Mouse (Mus musculus): ENCODE measurements at regions not wholly inside any gene's neighbourhood (a gene's known extent, or its start where the extent isn't known, plus 50 kb on each side); places are given as distances from the start of the nearest gene placed in this dataset.
A peak's percentile ranks its signal among the peaks of the same experiment; 100 is the strongest.

GRCm38 (mm10) chr4:142956376-142956775 lies 256.4 kb downstream of the Prdm2 start:
- peak; percentile 37 to 41 for DNase-seq

- no peak for DNase-seq
Measured at GRCm38 (mm10) chr4:142953724-142954123, 259.1 kb downstream of the Prdm2 start.

DNA sequence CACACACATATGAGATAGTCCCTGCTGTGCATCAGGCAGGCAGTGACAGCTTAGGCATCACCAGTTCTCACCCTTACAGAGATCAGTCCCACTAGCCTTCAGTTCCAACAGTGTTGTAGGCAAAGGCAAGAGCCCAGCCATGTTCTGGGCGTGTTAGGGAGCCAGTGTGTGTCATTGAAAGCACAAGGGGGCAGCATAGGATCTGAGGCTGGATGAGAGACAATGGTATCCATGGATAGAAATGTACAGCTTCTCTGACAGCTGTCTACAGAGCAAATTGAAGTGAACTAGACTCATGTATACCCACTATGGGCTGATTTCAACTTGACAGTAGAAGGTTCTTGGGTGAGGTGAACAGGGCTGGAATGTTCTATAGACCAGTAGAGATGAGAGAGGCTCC lies 259.9 kb downstream of the Prdm2 start:
- no peak for DNase-seq

DNA sequence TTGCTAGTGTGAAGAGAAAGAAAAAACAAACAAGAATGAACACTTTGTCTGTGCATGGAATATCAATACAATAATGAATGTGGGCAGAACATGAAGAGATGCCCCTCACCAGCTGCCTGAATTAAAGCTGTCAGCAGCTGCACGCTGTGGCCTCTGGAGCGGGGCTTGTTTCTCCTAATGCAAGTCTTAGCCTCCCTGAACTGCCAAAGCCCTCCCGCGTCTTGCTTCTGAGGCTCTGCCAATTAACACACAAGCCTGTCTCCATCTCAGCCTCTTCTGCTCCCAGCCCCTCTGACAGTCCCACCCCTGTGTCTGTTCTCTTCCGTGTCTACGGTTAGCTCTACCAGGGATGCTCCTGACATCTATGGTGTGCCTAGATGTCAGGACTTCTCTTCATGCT lies 265.1 kb downstream of the Prdm2 start:
- no peak for DNase-seq

- DNase-seq, result no peak
Measured at GRCm38 (mm10) chr4:142933627-142934026, 279.2 kb downstream of the Prdm2 start.

DNA sequence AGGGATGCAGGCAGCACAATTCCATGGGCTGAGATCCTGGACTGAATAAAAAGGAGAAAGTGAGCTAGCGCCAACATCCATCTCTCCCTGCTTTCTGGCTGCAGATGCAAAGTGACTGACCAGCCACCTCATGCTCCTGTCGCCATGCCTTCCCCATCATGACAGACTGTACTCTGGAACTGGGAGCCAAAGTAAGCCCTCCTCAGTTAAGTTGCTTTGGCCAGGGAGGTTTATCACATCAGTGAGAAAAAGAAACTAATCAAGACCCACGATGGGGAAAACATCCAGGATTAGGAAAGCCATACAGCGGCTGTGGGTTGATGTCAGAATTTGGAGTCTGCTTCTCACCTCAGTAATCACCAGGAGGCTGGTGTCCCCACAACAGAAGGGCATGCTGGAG lies 283.6 kb downstream of the Prdm2 start:
- DNase-seq, result no peak

DNA sequence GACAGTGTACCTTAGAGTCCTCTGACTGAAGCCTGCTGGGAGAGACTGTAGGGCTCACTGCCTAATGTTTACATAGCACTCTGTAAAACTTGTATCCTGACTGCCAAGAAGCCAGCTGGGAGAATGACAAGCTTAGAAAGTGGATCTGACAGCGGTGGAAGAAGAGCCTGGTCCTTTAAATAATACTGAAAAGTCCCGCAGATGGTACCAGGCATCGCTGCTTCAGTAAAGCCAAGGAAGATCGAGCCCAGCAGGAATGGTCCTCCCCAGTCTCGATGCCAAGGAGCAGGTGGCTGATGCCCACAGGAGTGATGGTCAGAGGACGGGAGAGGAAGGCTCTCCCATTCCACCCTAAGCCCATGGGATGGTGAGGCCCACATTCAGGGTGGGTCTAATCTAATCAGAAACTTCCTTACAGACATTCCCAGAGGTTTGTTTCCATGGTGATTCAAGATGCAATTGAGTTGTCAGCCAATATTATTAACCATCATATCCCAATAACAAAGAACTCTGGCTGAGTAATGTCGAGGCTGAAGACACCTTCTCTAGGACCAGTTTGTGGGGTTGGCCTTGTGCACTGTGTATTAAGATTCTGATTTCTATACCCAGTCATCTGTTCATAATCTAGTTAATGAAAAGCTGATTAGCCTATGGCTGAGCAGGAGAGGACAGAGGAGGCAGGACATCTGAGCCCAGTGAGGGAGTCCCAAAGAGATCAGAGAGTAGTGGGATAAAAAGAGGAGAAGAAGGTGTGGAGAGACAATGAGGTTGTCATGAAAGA lies 285.3 kb downstream of the Prdm2 start:
- peak; percentile 39 to 40 for DNase-seq

GRCm38 (mm10) chr4:142925111-142925510 lies 287.7 kb downstream of the Prdm2 start:
- DNase-seq, result peak; percentile 79 to 81

- DNase-seq, result no peak
Measured at GRCm38 (mm10) chr4:142909355-142909947, 303.3 kb downstream of the Prdm2 start.

- no peak for DNase-seq
Measured at GRCm38 (mm10) chr4:142908782-142909181, 304.0 kb downstream of the Prdm2 start.

DNA sequence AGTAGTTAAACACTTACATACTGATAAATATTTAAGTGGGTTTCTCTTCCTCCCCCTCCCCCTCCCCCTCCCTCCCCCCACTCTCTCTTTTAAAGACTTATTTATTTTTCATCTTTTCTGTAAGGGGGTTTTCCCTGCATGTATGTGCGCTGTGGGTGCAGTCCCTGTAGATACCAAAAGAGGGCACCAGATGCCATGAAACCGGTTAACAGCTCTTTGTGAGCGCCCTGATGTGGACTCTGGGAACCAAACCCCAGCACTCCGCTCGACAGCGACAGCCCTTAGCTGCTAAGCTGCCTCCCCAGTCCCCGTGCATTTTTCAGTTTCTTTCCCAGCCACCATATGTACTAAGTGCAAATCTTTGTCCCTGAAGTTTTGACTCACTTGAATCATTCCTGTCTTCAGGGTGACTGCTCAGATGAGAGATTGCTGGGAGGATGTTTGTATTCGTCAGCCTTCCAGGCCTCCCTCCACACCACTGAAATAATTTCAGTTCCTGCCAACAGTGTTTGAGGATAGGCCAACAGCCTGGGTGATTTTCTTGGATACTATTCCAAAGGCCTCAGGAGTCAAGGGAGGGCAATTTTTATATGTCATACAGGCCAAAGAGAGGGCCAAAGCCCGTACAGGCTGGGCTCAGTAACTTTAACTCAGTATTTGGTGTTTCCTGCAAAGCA lies 309.3 kb downstream of the Prdm2 start:
- no peak for DNase-seq

DNA sequence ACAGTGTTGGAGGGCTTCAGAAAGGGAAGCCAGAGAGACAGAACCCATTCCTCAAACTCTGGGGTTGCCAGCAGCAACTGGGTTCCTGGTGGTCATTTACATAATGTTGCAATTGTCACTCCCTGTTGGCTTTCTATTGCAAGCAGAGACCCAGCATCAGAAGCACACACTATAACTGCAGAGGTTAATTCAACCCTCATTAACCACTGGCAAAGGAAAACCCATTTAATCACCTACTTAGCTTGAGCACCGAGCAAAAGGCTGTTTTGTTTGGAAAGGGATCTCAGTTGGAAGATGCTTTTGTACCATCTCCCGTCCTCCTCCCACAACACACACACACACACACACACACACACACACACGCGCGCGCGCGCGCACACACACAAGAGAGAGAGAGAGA lies 312.0 kb downstream of the Prdm2 start:
- no peak for DNase-seq

DNA sequence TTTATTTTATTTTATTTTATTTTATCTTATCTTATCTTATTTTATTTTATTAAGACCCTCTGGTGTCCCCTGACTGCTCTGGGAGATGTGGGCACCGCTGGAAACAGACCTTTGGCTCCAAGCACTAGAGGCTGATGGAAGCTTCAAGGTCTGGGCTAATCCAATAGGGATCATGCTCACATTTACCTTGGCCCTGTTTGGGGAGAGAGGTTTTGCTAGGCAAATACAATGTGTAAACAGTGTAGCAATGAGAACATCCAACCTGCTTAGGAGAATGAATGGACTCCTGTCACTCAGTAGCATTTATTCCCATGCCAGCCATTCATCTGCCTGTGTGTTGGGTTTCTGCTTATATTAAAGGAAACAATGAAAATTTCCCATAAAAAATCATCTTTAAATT lies 313.8 kb downstream of the Prdm2 start:
- DNase-seq, result no peak

- DNase-seq, result peak; percentile 44 to 50
Measured at GRCm38 (mm10) chr4:142890711-142891110, 322.1 kb downstream of the Prdm2 start.

DNA sequence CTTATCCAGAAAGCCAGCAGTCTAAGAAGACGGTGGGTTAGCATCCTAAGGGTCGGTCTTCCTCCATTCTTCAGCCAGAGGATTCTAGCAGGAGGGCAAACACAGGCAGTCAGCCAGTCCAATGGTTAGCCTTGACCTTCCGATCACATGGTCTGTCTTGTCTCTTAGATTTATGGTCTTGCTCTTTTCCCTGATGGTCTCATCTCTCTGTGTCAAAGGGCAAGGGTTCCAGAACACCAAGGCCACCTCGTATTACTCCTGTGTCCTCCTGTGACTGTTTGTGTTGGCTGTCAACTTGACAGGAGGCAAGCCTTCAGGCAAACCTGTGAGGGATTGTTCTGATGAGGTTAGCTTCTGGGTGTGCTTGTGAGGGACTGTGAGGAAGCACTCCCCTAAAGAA lies 323.9 kb downstream of the Prdm2 start:
- DNase-seq, result no peak

DNA sequence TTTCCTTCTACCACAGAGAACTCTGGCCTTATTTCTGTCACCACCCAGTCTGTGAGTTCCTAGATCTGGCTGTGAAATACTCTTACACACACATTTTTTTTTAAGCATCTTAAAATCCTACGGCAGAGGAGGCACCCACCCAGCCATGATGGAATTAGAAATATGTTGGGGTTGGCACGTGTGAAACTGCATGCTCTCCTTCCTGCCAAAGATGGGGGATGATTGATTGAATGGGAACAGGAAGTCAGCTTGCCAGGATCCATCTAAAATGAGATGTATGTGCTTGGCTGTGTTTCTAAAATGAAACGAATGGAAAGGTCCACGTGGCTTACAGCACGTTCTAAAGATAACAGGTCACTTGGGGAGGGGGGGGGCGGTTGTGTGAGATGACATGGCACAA lies 324.9 kb downstream of the Prdm2 start:
- DNase-seq, result no peak

DNA sequence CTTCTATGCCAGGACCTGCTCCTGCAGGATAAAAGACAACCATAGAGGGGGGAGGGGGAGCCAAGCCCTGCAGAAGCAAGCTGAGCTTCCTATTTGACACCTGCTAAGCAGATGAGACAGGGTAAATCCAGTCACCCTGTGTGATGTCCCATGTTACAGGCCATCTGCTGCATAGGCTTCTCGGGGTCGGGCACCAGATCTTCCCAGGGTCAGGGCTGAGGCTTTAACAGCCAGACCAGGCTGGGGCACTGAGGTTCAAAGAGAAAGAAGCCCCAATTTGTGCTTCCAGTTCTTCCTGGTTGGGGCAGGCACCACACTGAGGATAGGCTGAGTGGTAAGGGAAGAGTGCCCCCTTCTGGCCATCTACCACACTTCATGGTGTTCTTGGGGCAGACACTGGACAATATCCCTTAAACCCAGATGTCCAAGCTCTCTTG lies 332.5 kb downstream of the Prdm2 start:
- DNase-seq, result peak; percentile 85 to 91

DNA sequence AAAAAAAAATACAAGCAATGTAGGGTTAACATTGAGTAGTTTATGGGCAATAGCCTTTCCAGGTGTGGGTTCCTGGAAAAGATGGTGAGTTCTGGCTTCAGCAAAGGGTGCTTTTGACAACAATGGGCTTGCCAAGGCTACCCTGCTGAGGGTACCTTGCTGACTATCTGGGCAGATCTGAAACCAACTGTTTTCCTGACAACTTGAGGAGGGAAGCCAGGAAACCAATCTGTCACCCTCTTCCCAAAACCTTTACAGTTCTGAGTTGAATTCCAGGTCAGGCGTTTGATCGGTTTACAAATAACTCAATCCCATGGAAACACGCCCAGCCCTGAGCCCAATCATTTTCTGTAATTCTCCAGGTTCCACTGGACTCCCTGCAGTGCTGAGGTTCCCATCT lies 336.6 kb downstream of the Prdm2 start:
- DNase-seq, result peak; percentile 82 to 83

DNA sequence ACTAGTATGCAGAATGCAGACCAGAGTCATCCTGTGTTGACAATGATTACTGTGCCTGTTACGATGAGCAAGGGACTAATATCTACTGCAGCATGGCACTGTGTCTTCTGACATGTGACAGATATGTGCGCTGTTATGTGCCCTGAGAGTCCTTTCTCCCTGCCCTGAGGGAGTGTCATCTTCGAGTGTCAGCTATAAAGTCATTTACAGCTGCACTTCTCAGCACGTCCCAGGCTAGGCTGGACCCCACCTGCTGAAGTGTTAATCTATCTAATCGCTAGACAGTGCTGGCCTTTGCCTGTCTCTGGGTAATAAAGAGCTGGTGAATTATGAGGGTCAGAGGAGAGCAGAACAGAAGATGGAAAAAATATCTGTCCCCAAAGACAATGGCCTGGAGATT lies 337.7 kb downstream of the Prdm2 start:
- DNase-seq, result no peak

GRCm38 (mm10) chr4:142866341-142866740 lies 346.5 kb downstream of the Prdm2 start:
- DNase-seq, result no peak

- DNase-seq, result no peak
Measured at GRCm38 (mm10) chr4:142865593-142865992, 347.2 kb downstream of the Prdm2 start.

GRCm38 (mm10) chr4:142863939-142864338 lies 348.9 kb downstream of the Prdm2 start:
- DNase-seq, result no peak

- peak; percentile 25 to 32 for DNase-seq
Measured at GRCm38 (mm10) chr4:142860441-142860840, 352.4 kb downstream of the Prdm2 start.

GRCm38 (mm10) chr4:142856626-142857025 lies 356.2 kb downstream of the Prdm2 start:
- peak; percentile 96 for DNase-seq

All from cerebellum, postnatal 36 days (tissue).